Mouse (Mus musculus): ENCODE data around the gene Tbc1d22a. TPM values are rescaled to one million over a fixed set of nuclear protein-coding genes. Genes with fewer than 3 reads are reported as not detected.
"Not testable (repeated sequence)": the region's sequence is repeated elsewhere in the genome, so short reads cannot be mapped to it uniquely, and the experiment has no call there.

The Tbc1d22a gene
- polyA plus RNA-seq, 1 experiment from 2014 or later: 11.1 TPM

- H3K9ac ChIP-seq (ENCODE audit: low read depth, low read length); H3K27ac ChIP-seq (ENCODE audit: low read depth, low read length); H3K36me3 ChIP-seq (ENCODE audit: control insufficient read depth, insufficient read depth, low read length); H3K27me3 ChIP-seq (ENCODE audit: control insufficient read depth, insufficient read depth, low read length); H3K4me3 ChIP-seq (ENCODE audit: low read length); ATAC-seq (ENCODE audit: low FRiP score, low TSS enrichment); H3K9me3 ChIP-seq (ENCODE audit: control insufficient read depth, low read length); H3K4me2 ChIP-seq (replicated peaks; ENCODE audit: low read depth, low read length): not testable (repeated sequence)
- 66% methylated on average over 2 of the region's 2 CpGs for WGBS
- peaks cover 28% of the 10 kb centered on the region for H3K4me1 ChIP-seq (ENCODE audit: control insufficient read depth, insufficient read depth, low read length)
Measured at GRCm38 (mm10) chr15:86177703-86178251, 36.5 kb upstream of the Tbc1d22a start.

- 76% methylated on average over 6 of the region's 6 CpGs for WGBS
- Histone ChIP-seq H3K4me3 (ENCODE audit: low read length) (no peak overlapping the region), H3K36me3 (ENCODE audit: control insufficient read depth, insufficient read depth, low read length) (no peaks in the 10 kb centered on the region), H3K4me2 (replicated peaks; ENCODE audit: low read depth, low read length) (no peak overlapping the region), H3K9ac (ENCODE audit: low read depth, low read length) (no peak overlapping the region), H3K27me3 (ENCODE audit: control insufficient read depth, insufficient read depth, low read length) (no peaks in the 10 kb centered on the region), H3K4me1 (ENCODE audit: control insufficient read depth, insufficient read depth, low read length) (peaks cover 21% of the 10 kb centered on the region), H3K27ac (ENCODE audit: low read depth, low read length) (no peak overlapping the region), H3K9me3 (ENCODE audit: control insufficient read depth, low read length) (no peaks in the 10 kb centered on the region)
- no peak for ATAC-seq (ENCODE audit: low FRiP score, low TSS enrichment)
Measured at GRCm38 (mm10) chr15:86178594-86178993, 35.7 kb upstream of the Tbc1d22a start.

GRCm38 (mm10) chr15:86180427-86180826 lies 33.8 kb upstream of the Tbc1d22a start:
- Histone ChIP-seq H3K4me3 (ENCODE audit: low read length) (no peak overlapping the region), H3K4me2 (replicated peaks; ENCODE audit: low read depth, low read length) (no peak overlapping the region), H3K36me3 (ENCODE audit: control insufficient read depth, insufficient read depth, low read length) (no peaks in the 10 kb centered on the region), H3K27me3 (ENCODE audit: control insufficient read depth, insufficient read depth, low read length) (no peaks in the 10 kb centered on the region), H3K9ac (ENCODE audit: low read depth, low read length) (no peak overlapping the region), H3K4me1 (ENCODE audit: control insufficient read depth, insufficient read depth, low read length) (peaks cover 22% of the 10 kb centered on the region), H3K9me3 (ENCODE audit: control insufficient read depth, low read length) (no peaks in the 10 kb centered on the region), H3K27ac (ENCODE audit: low read depth, low read length) (no peak overlapping the region)
- ATAC-seq (ENCODE audit: low FRiP score, low TSS enrichment): no peak
- WGBS: 63% methylated on average over 4 of the region's 4 CpGs

GRCm38 (mm10) chr15:86181321-86181720 lies 32.9 kb upstream of the Tbc1d22a start:
- not testable (repeated sequence) for H3K4me2 ChIP-seq (replicated peaks; ENCODE audit: low read depth, low read length); H3K9ac ChIP-seq (ENCODE audit: low read depth, low read length); H3K27ac ChIP-seq (ENCODE audit: low read depth, low read length); H3K27me3 ChIP-seq (ENCODE audit: control insufficient read depth, insufficient read depth, low read length); ATAC-seq (ENCODE audit: low FRiP score, low TSS enrichment); H3K36me3 ChIP-seq (ENCODE audit: control insufficient read depth, insufficient read depth, low read length); H3K4me3 ChIP-seq (ENCODE audit: low read length); H3K9me3 ChIP-seq (ENCODE audit: control insufficient read depth, low read length)
- WGBS: 100% methylated on average over 3 of the region's 3 CpGs
- peaks cover 22% of the 10 kb centered on the region for H3K4me1 ChIP-seq (ENCODE audit: control insufficient read depth, insufficient read depth, low read length)

GRCm38 (mm10) chr15:86181941-86182439 lies 32.3 kb upstream of the Tbc1d22a start:
- H3K36me3 ChIP-seq (ENCODE audit: control insufficient read depth, insufficient read depth, low read length): no peaks in the 10 kb centered on the region
- no peak overlapping the region; the same call in 1 of the 2 replicates for H3K4me2 ChIP-seq (replicated peaks; ENCODE audit: low read depth, low read length)
- no peak overlapping the region for H3K9ac ChIP-seq (ENCODE audit: low read depth, low read length)
- no peaks in the 10 kb centered on the region for H3K27me3 ChIP-seq (ENCODE audit: control insufficient read depth, insufficient read depth, low read length)
- H3K9me3 ChIP-seq (ENCODE audit: control insufficient read depth, low read length): no peaks in the 10 kb centered on the region
- 45% methylated on average over 11 of the region's 11 CpGs for WGBS
- no peak overlapping the region for H3K4me3 ChIP-seq (ENCODE audit: low read length)
- H3K4me1 ChIP-seq (ENCODE audit: control insufficient read depth, insufficient read depth, low read length): peaks cover 22% of the 10 kb centered on the region
- peak overlapping the region; percentile 17; the same call in 1 of the 2 replicates for H3K27ac ChIP-seq (ENCODE audit: low read depth, low read length)
- no peak for ATAC-seq (ENCODE audit: low FRiP score, low TSS enrichment)

GRCm38 (mm10) chr15:86182646-86183045 lies 31.6 kb upstream of the Tbc1d22a start:
- Histone ChIP-seq H3K4me3 (ENCODE audit: low read length) (no peak overlapping the region), H3K36me3 (ENCODE audit: control insufficient read depth, insufficient read depth, low read length) (no peaks in the 10 kb centered on the region), H3K4me1 (ENCODE audit: control insufficient read depth, insufficient read depth, low read length) (peaks cover 22% of the 10 kb centered on the region), H3K27ac (ENCODE audit: low read depth, low read length) (peak overlapping the region; percentile 17; the same call in 1 of the 2 replicates), H3K9me3 (ENCODE audit: control insufficient read depth, low read length) (no peaks in the 10 kb centered on the region), H3K9ac (ENCODE audit: low read depth, low read length) (no peak overlapping the region), H3K27me3 (ENCODE audit: control insufficient read depth, insufficient read depth, low read length) (no peaks in the 10 kb centered on the region), H3K4me2 (replicated peaks; ENCODE audit: low read depth, low read length) (no peak overlapping the region)
- 68% methylated on average over 13 of the region's 13 CpGs for WGBS
- no peak for ATAC-seq (ENCODE audit: low FRiP score, low TSS enrichment)

- no peak overlapping the region for H3K9ac ChIP-seq (ENCODE audit: low read depth, low read length)
- H3K4me3 ChIP-seq (ENCODE audit: low read length): no peak overlapping the region
- H3K27ac ChIP-seq (ENCODE audit: low read depth, low read length): no peak overlapping the region
- peaks cover 22% of the 10 kb centered on the region for H3K4me1 ChIP-seq (ENCODE audit: control insufficient read depth, insufficient read depth, low read length)
- H3K9me3 ChIP-seq (ENCODE audit: control insufficient read depth, low read length): no peaks in the 10 kb centered on the region
- no peaks in the 10 kb centered on the region for H3K36me3 ChIP-seq (ENCODE audit: control insufficient read depth, insufficient read depth, low read length)
- no peaks in the 10 kb centered on the region for H3K27me3 ChIP-seq (ENCODE audit: control insufficient read depth, insufficient read depth, low read length)
- no peak overlapping the region for H3K4me2 ChIP-seq (replicated peaks; ENCODE audit: low read depth, low read length)
- WGBS: 92% methylated on average over 8 of the region's 8 CpGs
- ATAC-seq (ENCODE audit: low FRiP score, low TSS enrichment): no peak
Measured at GRCm38 (mm10) chr15:86183484-86183883, 30.8 kb upstream of the Tbc1d22a start.

GRCm38 (mm10) chr15:86184071-86184470 lies 30.2 kb upstream of the Tbc1d22a start:
- peaks cover 25% of the 10 kb centered on the region for H3K4me1 ChIP-seq (ENCODE audit: control insufficient read depth, insufficient read depth, low read length)
- peak overlapping the region; percentile 94; the same call in 1 of the 2 replicates for H3K4me2 ChIP-seq (replicated peaks; ENCODE audit: low read depth, low read length)
- ATAC-seq (ENCODE audit: low FRiP score, low TSS enrichment): no peak
- H3K27ac ChIP-seq (ENCODE audit: low read depth, low read length): no peak overlapping the region
- peak overlapping the region; percentile 81 for H3K4me3 ChIP-seq (ENCODE audit: low read length)
- no peaks in the 10 kb centered on the region for H3K27me3 ChIP-seq (ENCODE audit: control insufficient read depth, insufficient read depth, low read length)
- peak overlapping the region; percentile 95; the same call in 1 of the 2 replicates for H3K9ac ChIP-seq (ENCODE audit: low read depth, low read length)
- no peaks in the 10 kb centered on the region for H3K36me3 ChIP-seq (ENCODE audit: control insufficient read depth, insufficient read depth, low read length)
- WGBS: 66% methylated on average over 5 of the region's 5 CpGs
- no peaks in the 10 kb centered on the region for H3K9me3 ChIP-seq (ENCODE audit: control insufficient read depth, low read length)

GRCm38 (mm10) chr15:86184851-86185688 lies 29.2 kb upstream of the Tbc1d22a start:
- H3K27ac ChIP-seq (ENCODE audit: low read depth, low read length): peak overlapping the region; percentile 63; the same call in 1 of the 2 replicates
- peaks cover 27% of the 10 kb centered on the region for H3K4me1 ChIP-seq (ENCODE audit: control insufficient read depth, insufficient read depth, low read length)
- under 1% methylated on average over 63 of the region's 70 CpGs for WGBS
- no peaks in the 10 kb centered on the region for H3K9me3 ChIP-seq (ENCODE audit: control insufficient read depth, low read length)
- H3K4me3 ChIP-seq (ENCODE audit: low read length): peak overlapping the region; percentile 81
- H3K4me2 ChIP-seq (replicated peaks; ENCODE audit: low read depth, low read length): peak overlapping the region; percentile 94
- no peaks in the 10 kb centered on the region for H3K27me3 ChIP-seq (ENCODE audit: control insufficient read depth, insufficient read depth, low read length)
- peak overlapping the region; percentile 95 for H3K9ac ChIP-seq (ENCODE audit: low read depth, low read length)
- ATAC-seq (ENCODE audit: low FRiP score, low TSS enrichment): peak; percentile 43
- no peaks in the 10 kb centered on the region for H3K36me3 ChIP-seq (ENCODE audit: control insufficient read depth, insufficient read depth, low read length)

Measured in kidney, embryonic 14.5 days (tissue).